Mouse (Mus musculus) heart, embryonic 15.5 days (tissue): ENCODE measurements around the gene Atp2b2. TPM values are rescaled to one million over a fixed set of nuclear protein-coding genes. Genes with fewer than 3 reads are reported as not detected.

Source experiments
- ATAC-seq: fragments of 200-750 bp; cut with Nextera tagmentation; replicated peaks from 2 replicates; pipeline ENCODE4 v1.8.0; 2017; ENCODE audit warnings: low read depth, moderate TSS enrichment; ENCODE audit not compliant: insufficient number of reproducible peaks, insufficient read depth, low FRiP score
- H3K27ac ChIP-seq: fragments of 300-500 bp; sonication (generic); 2 replicates; pipeline ENCODE4 v1.5.1; 2015; ENCODE audit warnings: mild to moderate bottlenecking, inconsistent platforms
- H3K27me3 ChIP-seq: fragments of 300-500 bp; sonication (generic); 2 replicates; pipeline ENCODE4 v1.6.1; 2015; ENCODE audit warnings: inconsistent platforms
- H3K36me3 ChIP-seq: fragments of 300-500 bp; sonication (generic); 2 replicates; pipeline ENCODE4 v1.6.1; 2015; ENCODE audit warnings: mild to moderate bottlenecking, inconsistent platforms
- H3K4me1 ChIP-seq: fragments of 300-500 bp; sonication (generic); replicated peaks from 2 replicates; pipeline ENCODE4 v1.6.1; 2015; ENCODE audit warnings: inconsistent platforms
- H3K4me2 ChIP-seq: fragments of 300-500 bp; sonication (generic); 2 replicates; pipeline ENCODE4 v1.6.1; 2015; ENCODE audit warnings: inconsistent platforms, mild to moderate bottlenecking, moderate library complexity
- H3K4me3 ChIP-seq: fragments of 300-500 bp; sonication (generic); 2 replicates; pipeline ENCODE4 v1.5.1; 2015; ENCODE audit warnings: mild to moderate bottlenecking, inconsistent platforms
- H3K9ac ChIP-seq: fragments of 300-500 bp; sonication (generic); 2 replicates; pipeline ENCODE4 v1.6.1; 2015; ENCODE audit warnings: mild to moderate bottlenecking, inconsistent platforms
- H3K9me3 ChIP-seq: fragments of 300-500 bp; sonication (generic); replicated peaks from 2 replicates; pipeline ENCODE4 v1.6.1; 2016; ENCODE audit warnings: inconsistent platforms
- WGBS: fragments of 180-500 bp; shearing (Covaris S2); methylation state at CpG from one replicate; pipeline ENCODE4 v1.1.7; 2015; ENCODE audit warnings: mixed read lengths; 5-methylcytosine and 5-hydroxymethylcytosine counted together
- polyA plus RNA-seq: library from polyadenylated mRNA; unstranded; fragments of >200 nt; fragmentation: Nextera tagmentation; extraction: Ambion mirVana; gene quantifications from 2 replicates; pipeline ENCODE4 v1.2.1, GENCODE M21; 2015

The Atp2b2 gene
- polyA plus RNA-seq, 1 experiment from 2014 or later, result 0.09 TPM

DNA sequence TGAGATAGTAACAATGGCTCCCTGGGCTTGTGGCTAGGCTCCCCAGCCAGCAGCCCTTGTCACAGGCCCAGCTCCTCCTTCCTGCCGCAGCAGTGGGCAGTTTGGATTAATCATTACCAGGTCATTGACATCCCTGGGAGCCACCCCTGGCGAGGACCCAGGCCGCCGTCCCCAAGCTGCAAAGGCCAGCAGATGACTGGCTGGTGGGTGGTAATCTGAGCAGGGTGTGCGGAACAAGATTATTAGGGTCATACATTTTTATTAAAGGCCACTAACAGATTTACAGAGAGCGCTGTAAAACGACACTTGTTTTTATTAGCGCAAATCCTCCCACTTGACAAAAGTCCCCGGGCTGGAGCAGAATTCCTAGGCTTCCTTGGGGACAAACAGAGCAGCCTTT, 29.6 kb downstream of the Atp2b2 start:
- H3K9me3 ChIP-seq, result no peaks in the 10 kb centered on the region
- H3K36me3 ChIP-seq, result no peaks in the 10 kb centered on the region
- ATAC-seq, result no peak
- no peak overlapping the region for H3K27ac ChIP-seq
- H3K4me1 ChIP-seq, result no peaks in the 10 kb centered on the region
- no peak overlapping the region for H3K4me2 ChIP-seq
- H3K9ac ChIP-seq, result no peak overlapping the region
- WGBS, result 34% methylated on average over 9 of the region's 9 CpGs
- H3K27me3 ChIP-seq, result no peaks in the 10 kb centered on the region; the same call in none of the 2 replicates
- no peak overlapping the region for H3K4me3 ChIP-seq

DNA sequence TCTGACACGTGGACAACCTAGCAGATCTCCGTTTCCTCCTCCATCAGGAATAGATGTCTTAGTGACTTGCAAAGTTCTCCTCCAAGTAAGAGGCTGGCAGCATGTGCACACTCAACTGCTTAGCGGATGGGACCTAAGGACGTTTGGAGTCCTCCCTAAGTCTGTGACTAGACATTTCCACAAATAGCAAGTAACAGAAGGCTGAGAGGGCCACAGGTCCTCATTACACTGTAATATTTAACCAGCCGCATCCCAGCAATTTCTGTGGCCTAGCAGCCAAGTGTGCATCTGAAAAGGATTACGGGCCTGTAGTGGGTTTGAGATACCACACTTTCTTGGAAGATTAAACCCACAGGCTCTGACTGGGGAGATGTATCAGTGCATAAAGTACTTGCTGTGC, 30.4 kb downstream of the Atp2b2 start:
- no peak overlapping the region for H3K4me2 ChIP-seq
- H3K27me3 ChIP-seq, result no peaks in the 10 kb centered on the region; the same call in none of the 2 replicates
- H3K36me3 ChIP-seq, result no peaks in the 10 kb centered on the region
- ATAC-seq, result no peak
- no peak overlapping the region for H3K9ac ChIP-seq
- 84% methylated on average over 6 of the region's 6 CpGs for WGBS
- H3K9me3 ChIP-seq, result no peaks in the 10 kb centered on the region
- H3K27ac ChIP-seq, result no peak overlapping the region
- no peaks in the 10 kb centered on the region for H3K4me1 ChIP-seq
- H3K4me3 ChIP-seq, result no peak overlapping the region

DNA sequence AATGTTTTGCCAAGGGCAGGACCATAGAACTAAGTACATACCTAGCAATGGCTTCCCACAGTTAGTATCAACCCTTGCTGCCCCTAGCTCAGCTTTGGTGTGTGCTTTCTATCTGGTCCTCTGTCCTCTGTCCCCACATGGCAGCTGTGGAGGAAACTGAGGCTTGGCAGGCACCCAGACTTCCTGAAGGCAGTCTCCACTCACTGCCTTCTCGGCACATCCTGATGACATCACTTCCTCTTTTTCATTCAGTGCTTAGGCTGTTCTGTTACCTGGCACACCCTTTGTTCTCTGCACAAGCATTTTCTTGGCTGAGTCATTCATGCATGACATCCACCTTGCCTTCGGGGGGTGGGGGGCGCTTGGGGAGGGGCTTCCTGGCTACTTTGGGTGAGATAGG, 38.6 kb downstream of the Atp2b2 start:
- no peak overlapping the region for H3K9ac ChIP-seq
- H3K4me2 ChIP-seq, result no peak overlapping the region
- H3K27me3 ChIP-seq, result peaks cover 8% of the 10 kb centered on the region
- WGBS, result 47% methylated on average over 3 of the region's 3 CpGs
- H3K36me3 ChIP-seq, result no peaks in the 10 kb centered on the region
- no peaks in the 10 kb centered on the region for H3K9me3 ChIP-seq
- no peak overlapping the region for H3K27ac ChIP-seq
- H3K4me1 ChIP-seq, result no peaks in the 10 kb centered on the region
- no peak overlapping the region for H3K4me3 ChIP-seq
- no peak for ATAC-seq

DNA sequence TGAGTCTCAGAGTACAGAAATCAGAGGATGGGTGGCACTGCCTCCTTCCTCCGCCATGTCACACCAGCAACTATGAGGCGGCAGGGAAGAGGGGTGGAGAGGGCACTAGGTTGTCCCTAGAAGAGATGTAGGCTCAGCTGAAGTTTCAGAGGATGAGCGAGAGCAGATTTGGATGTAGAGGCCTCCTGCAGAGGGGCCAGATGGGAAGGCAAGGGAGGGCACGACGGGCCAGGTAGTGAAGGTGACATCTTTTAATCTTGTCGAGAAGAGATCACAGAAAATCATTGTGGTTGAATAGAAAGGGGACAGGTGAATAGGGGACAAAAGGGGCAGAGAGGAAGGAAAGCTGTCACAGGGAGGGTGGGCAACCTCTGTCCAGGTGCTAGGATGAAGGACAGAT, 41.5 kb downstream of the Atp2b2 start:
- Histone ChIP-seq H3K4me3 (no peak overlapping the region), H3K27me3 (peaks cover 5% of the 10 kb centered on the region; the same call in 1 of the 2 replicates), H3K9me3 (no peaks in the 10 kb centered on the region), H3K9ac (no peak overlapping the region), H3K4me2 (no peak overlapping the region), H3K27ac (no peak overlapping the region), H3K36me3 (no peaks in the 10 kb centered on the region), H3K4me1 (no peaks in the 10 kb centered on the region)
- WGBS, result 66% methylated on average over 6 of the region's 6 CpGs
- no peak for ATAC-seq

DNA sequence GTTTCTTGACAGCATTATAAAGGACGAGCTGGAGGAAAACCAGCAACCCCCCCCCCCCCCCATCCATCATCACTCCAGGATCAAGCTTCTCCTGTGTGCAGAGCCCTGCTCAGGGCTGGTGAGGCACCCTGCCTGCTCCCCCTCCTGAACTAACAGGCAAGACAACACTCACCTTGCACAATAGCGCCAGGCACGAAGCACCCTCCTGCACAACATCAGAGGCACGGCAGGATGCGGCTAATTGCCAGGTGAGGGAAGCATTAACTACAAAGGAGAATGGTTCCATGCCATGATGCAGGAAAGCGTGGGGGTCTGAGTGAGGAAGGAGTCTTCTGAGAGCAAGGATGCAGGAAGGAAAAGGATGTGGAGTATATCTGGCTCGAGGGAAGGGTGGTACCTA, 42.1 kb downstream of the Atp2b2 start:
- Histone ChIP-seq H3K27me3 (peaks cover 5% of the 10 kb centered on the region; the same call in 1 of the 2 replicates), H3K4me1 (no peaks in the 10 kb centered on the region), H3K4me2 (no peak overlapping the region), H3K27ac (no peak overlapping the region), H3K9ac (no peak overlapping the region), H3K36me3 (no peaks in the 10 kb centered on the region), H3K9me3 (no peaks in the 10 kb centered on the region), H3K4me3 (no peak overlapping the region)
- WGBS, result 43% methylated on average over 7 of the region's 7 CpGs
- no peak for ATAC-seq

DNA sequence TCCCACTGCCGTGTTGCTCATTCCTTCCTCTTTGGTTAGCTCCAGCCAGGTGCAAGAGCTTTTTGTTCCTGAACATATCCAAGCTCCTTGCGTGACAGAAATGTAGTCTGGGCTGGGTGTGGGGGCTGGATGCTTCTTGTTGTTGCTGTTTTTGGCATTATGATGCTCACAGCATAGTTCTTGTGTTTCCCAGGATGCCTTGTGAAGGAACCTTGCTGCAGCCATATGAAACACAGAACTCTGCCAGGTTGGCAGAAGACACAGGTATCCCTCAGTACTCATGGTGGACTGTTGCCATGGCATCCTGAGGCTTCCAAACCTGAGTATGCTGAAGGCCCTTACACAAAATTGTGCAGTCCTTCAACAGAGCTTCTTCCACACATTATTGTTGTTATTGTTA, 44.0 kb downstream of the Atp2b2 start:
- WGBS, result 87% methylated on average over 2 of the region's 2 CpGs
- Histone ChIP-seq H3K4me3 (no peak overlapping the region), H3K9ac (no peak overlapping the region), H3K4me2 (no peak overlapping the region), H3K27ac (no peak overlapping the region), H3K9me3 (no peaks in the 10 kb centered on the region), H3K36me3 (no peaks in the 10 kb centered on the region), H3K4me1 (no peaks in the 10 kb centered on the region), H3K27me3 (peaks cover 5% of the 10 kb centered on the region; the same call in 1 of the 2 replicates)
- no peak for ATAC-seq

DNA sequence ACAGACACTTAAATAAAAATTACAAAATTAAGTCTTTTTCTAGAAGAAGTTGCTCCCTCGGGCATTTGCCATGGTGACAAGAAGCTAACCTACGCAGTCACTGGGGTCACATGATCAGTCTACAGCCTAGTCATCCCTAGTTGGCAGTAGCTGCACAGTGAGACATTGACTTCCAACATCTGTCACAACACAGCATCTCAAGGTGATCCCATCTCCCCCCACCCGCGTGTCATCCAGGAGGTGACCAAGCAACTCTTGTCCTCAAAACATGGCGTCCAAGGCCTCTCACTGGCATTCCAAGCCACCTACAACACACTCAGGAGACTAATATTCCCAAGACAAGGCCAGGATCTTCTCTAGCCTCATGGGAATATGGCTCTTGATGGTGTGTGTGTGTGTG, 48.2 kb downstream of the Atp2b2 start:
- H3K36me3 ChIP-seq, result no peaks in the 10 kb centered on the region
- H3K4me2 ChIP-seq, result no peak overlapping the region
- WGBS, result 85% methylated on average over 5 of the region's 5 CpGs
- no peak for ATAC-seq
- H3K27ac ChIP-seq, result no peak overlapping the region
- no peaks in the 10 kb centered on the region for H3K9me3 ChIP-seq
- H3K4me3 ChIP-seq, result no peak overlapping the region
- H3K4me1 ChIP-seq, result no peaks in the 10 kb centered on the region
- H3K27me3 ChIP-seq, result no peaks in the 10 kb centered on the region
- no peak overlapping the region for H3K9ac ChIP-seq

DNA sequence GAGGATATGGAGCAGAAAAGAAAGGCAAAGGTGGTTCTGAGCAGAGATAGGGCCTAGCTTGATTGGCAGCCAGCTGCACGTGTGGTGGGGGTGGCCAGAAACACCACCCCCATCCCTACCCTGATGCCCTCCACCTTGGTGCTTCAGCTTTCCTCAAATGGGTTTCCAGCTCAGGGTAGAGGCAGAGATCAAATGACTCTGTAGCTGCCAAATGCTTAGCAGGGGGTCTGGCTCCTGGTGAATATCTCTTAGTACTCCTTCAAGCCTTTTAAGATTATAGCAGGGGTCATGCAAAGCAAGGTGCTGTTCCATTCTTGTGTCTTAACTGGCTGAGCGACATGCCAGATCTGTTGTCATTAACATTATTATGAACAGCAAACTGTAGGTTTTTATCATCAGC, 50.3 kb downstream of the Atp2b2 start:
- H3K36me3 ChIP-seq, result no peaks in the 10 kb centered on the region
- H3K4me2 ChIP-seq, result no peak overlapping the region
- no peaks in the 10 kb centered on the region for H3K4me1 ChIP-seq
- no peak overlapping the region for H3K4me3 ChIP-seq
- no peak overlapping the region for H3K27ac ChIP-seq
- ATAC-seq, result no peak
- no peak overlapping the region for H3K9ac ChIP-seq
- 57% methylated on average over 2 of the region's 2 CpGs for WGBS
- no peaks in the 10 kb centered on the region for H3K9me3 ChIP-seq
- no peaks in the 10 kb centered on the region for H3K27me3 ChIP-seq

DNA sequence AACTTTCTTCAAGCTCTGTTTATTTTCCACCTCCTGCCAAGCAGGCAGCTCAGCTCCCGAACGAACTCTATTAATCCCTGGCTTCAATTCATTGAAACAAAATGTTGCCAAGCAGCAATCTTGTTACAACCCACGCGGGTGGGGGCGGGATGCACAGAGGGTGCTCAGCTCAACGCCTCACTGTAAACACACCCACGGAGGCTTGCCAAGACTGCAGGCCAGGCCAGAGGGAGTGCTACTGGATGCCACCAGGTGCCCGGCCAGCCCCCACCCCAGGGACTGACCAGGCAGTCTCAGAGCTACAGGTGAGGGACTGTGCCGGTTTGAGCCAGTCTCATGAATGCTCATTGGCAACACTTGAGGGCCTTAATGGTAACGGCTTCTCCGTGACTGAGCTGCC, 50.9 kb downstream of the Atp2b2 start:
- Histone ChIP-seq H3K27ac (no peak overlapping the region), H3K27me3 (no peaks in the 10 kb centered on the region)
- 0 out of 2 replicates have a peak, but pooled peaks have one; percentile 10 for ATAC-seq

DNA sequence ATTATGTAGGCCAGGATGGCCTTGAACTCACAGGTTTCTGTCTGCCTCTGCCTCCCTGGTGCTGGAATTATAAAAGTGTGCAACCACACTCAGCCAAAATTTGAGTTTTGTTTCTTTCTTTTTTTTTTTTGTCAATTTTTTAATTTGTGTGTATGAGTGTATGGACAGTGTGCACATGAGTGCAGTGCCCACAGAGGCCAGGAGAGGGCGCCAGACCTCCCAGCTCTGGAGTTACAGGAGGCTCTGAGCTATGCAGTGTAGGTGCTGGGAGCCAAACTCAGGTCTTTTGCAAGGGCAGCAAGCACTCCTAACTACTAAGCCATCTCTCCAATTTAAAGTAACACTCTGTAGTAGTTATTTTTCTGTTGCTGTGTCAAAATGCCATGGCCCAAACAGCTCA, 52.4 kb downstream of the Atp2b2 start:
- Histone ChIP-seq H3K9me3 (no peaks in the 10 kb centered on the region), H3K27me3 (no peaks in the 10 kb centered on the region), H3K9ac (no peak overlapping the region), H3K36me3 (no peaks in the 10 kb centered on the region), H3K27ac (no peak overlapping the region), H3K4me1 (no peaks in the 10 kb centered on the region), H3K4me3 (no peak overlapping the region), H3K4me2 (no peak overlapping the region)
- ATAC-seq, result no peak
- 12% methylated on average over 1 of the region's 1 CpGs for WGBS

More for the DNA sequence above, 50.9 kb downstream of the Atp2b2 start:
- H3K9ac ChIP-seq, result no peak overlapping the region
- H3K4me1 ChIP-seq, result no peaks in the 10 kb centered on the region
- 57% methylated on average over 11 of the region's 11 CpGs for WGBS
- no peak overlapping the region for H3K4me2 ChIP-seq
- no peaks in the 10 kb centered on the region for H3K36me3 ChIP-seq
- H3K4me3 ChIP-seq, result no peak overlapping the region
- no peaks in the 10 kb centered on the region for H3K9me3 ChIP-seq

DNA sequence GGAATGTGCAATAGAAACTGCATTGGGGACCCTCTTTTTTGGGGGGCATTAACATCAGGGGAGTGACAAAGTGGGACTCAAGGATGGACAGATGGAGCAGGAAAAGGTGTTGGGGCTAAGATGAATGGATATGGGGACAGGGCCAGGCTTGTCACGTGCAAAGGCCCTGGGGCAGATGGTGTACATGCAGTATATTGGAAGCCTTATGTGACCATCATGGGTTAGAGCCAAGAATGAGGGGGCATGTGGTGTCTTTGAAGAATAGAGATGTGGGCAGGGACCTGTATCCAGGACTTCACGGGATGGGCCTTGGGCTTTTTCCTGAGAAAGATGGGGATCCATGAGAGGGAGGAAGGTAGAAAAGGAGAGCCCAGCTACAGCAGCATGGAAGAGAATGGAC, 53.9 kb downstream of the Atp2b2 start:
- H3K27me3 ChIP-seq, result no peaks in the 10 kb centered on the region
- H3K4me2 ChIP-seq, result no peak overlapping the region
- no peak overlapping the region for H3K9ac ChIP-seq
- no peaks in the 10 kb centered on the region for H3K9me3 ChIP-seq
- no peaks in the 10 kb centered on the region for H3K4me1 ChIP-seq
- H3K27ac ChIP-seq, result no peak overlapping the region
- H3K36me3 ChIP-seq, result no peaks in the 10 kb centered on the region
- ATAC-seq, result no peak
- no peak overlapping the region for H3K4me3 ChIP-seq
- WGBS, result 67% methylated on average over 2 of the region's 2 CpGs

DNA sequence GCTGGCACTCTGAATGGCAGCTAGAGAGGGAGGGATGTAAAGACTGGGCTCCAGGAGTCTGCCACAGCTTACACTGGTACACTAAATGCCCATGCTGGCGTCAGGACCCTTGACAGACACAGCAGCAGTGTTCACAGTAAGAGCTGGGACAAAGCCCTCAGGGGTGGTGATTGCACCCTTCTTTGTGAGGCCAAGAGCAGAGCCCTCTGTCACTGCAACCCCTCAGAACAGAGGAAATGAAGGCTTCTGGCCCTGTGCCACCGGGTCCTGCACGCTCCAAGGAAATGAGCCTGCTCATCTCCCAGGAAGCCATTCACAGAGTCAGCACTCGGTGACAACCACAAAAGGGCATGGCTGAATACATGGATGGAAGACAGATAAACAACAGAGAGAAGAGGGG, 55.7 kb downstream of the Atp2b2 start:
- H3K27ac ChIP-seq, result no peak overlapping the region
- no peaks in the 10 kb centered on the region for H3K36me3 ChIP-seq
- no peaks in the 10 kb centered on the region; the same call in 1 of the 2 replicates for H3K27me3 ChIP-seq
- no peak overlapping the region for H3K9ac ChIP-seq
- 73% methylated on average over 4 of the region's 4 CpGs for WGBS
- H3K4me1 ChIP-seq, result no peaks in the 10 kb centered on the region
- H3K4me2 ChIP-seq, result no peak overlapping the region
- no peak overlapping the region for H3K4me3 ChIP-seq
- ATAC-seq, result no peak
- no peaks in the 10 kb centered on the region for H3K9me3 ChIP-seq
